Mouse (Mus musculus) cerebellum, adult 11-12 months (tissue): ENCODE results near the gene Mast1.
A peak's percentile ranks its signal among the peaks of the same experiment; 100 is the strongest.

Experiments used
- DNase-seq: peaks from one replicate; pipeline ENCODE4 v3.0.0; 2022

The Mast1 gene

GRCm38 (mm10) chr8:84936962-84937546 is at the start of gene Mast1:
TSS of gene Mast1 (minus strand) at chr8:84937359.
- DNase-seq, result peak; percentile 84

DNA sequence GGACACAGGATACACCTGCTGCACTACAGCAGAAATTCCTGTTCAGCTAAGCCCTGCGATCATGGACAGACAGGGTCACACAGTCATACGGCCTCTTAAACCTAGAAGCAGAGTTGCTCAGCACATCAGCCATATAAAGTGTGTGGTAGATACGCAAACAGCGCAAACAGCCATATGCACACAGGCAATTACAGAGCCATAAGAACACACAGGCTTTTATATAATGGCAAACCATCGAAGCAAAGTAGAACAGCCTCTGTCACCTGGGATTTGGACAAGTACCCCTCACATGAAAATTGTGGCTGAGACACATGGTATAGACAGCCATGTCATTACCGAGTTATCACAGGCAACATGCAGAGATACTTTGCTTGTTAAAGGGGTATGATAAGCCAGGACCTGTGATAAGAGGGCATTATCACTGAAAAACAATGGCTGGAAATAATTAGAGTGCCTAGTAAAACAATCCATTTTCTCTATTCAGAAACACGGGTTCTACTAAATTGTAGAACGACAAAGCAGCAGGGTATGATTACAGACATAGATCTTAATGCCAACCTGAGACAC is 49.3 kb upstream of the Mast1 start:
- DNase-seq, result no peak

DNA sequence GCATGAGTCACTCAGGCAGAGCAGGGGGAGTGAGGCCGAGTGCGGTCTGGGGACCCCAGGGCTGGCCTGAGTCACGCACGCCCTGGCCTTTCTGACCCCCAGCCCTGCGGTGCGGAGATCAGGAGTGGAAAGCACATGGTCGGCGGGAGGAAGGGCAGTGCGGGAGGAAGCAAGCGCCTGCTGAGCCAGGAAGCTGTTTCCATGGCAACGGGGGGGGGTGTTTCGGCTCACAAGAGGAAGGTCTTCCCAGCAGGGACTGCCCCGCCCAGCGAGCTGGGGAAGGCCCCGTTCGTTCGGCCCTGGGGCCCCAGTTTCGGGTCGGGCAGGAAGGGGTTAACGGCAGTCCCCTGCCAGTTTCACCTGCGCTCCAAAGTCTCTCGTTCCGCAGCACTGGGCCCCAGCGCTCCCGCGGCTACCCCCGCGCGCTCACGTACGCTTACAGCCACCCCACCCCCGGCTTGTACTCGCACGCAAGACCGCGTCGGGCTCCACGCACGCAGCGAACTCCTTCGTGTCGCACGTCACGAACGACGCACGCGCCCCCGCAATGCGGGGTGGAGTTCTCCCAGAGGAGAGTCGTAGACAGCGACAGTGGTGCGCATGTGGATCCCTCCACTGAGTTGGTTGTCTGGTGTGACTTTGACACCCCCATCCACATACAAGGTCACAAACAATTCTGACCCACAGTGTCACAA is 48.7 kb upstream of the Mast1 start:
- DNase-seq, result peak; percentile 94

DNA sequence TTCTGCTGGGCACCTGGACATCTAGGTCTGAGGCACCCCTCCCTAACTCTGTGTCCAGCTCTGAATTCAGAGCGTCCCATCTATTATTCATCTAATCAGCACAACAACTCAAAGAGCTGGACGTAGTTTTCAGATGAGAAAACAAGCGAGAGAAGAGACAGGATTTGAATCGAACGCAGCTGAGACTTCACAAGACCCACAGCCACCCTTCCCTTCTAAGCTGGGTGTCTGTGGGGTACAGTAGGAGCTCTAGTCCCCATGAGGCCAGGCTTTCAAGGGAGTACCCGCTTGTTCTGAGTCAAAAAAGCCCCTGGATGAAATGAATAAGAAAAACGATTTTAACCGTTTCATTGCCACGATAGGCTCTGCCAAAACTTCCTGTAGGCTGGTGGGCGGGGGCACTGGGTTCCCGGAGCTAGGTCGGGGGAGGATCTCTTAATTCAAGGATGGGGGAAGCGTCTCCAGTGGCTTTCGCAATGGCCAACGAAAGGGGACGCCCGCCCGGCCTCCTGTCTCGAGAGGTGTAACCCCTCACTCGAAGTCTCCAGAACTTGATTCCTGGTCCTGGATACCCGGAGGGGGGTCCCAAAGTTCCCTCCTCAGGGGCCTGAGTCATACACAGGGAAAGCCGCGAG is 48.0 kb upstream of the Mast1 start:
- no peak for DNase-seq

DNA sequence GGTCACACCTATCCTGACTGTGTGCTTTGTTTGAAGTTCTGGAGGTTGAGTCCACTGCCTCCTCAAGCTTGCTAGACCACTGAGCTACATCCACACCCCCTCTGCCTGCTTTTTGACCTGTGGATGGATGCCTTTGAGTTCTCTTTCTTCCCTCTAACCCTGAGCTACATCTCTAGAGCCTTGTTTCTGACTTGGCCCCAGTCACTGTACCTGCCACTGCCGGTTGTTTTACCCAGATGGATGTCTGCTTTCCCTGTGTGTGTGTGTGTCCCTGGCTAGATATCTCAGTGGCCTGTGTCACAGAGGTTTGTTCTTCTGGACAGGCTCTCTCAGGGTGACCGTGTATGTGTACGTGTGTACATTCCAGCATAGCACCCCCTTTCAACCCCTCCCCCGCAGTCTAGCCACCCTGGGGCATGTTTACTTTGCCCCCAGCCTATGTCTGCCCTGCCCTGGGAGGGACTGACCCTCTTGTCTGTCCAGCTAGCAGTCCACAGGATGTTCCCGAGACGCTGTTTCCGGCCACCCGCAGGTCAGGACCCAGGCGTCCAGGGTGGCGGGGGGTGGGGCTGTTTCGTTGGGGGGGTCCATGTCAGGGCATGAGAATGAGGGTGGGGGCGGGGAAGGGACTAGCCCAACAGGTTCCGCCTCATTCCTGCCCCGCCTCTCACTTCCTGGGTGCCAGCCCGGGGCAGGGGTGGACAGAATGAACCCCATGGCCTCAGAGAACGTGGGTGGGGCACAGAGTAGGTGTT is 47.3 kb upstream of the Mast1 start:
- DNase-seq, result peak; percentile 67

DNA sequence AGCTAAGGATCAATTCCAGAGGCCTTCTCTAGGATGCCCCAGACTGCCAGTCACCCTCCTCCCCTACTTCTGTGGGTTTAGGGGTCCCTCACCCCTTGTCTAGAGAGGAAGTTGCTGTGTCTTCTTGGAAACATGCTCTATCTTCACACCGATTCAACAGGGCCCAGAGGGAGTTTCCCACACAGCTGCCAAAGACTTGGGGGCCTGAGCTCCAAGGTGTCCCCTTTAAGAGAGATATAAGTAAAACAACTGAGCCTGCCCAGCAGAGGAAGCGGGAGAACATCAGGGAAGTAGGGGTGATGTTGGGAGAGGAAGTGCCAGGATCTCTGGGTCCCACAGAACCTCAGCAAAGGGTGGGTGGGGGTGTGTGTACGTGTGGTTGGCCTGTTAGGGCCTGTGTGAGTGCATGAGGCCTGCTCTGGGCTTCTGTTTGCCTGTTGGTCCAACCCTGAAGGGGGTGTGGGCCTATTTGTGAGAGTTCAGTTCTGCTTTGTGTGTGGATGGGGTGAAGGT is 45.4 kb upstream of the Mast1 start:
- peak; percentile 37 for DNase-seq

DNA sequence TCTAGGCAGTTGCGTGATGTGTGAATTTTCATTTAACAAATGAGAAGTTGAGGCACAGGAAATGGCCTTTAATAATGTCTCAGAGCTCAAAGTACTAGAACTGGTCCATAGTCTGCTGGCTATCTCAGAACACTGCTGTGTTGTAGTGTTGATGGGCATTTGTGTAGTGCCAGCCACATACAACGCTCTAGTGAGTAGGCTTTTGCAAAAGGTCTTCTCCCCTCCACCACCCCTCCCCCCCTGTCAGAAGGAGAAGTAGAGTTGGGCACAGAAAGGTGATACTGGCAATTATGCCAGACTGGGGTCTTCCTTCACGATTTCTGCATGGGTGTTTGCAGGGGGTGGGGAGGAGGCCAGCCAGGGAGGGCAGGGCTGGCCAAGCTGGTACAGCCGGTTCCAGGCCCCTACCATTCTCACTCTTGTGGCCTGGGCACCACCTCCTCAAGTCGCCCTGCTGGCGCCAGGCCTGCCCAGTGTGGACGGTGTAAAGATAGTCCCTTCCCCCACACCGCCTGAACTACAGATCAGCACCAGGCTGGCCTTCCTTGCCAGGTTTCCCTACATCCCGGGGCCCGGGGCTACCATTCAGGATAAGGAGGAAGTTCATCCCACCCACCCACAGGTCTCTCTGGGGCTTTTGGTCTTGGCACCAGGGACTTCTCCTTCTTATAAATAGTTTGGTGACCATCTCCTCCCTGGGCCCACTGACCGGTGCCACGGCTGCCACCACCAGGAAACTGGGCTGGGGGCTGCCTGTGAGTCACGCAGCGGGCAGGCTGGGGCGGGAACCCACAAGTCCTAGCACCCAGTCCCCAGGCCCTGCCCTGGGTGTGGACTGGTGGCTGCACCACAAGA is 44.7 kb upstream of the Mast1 start:
- peak; percentile 59 for DNase-seq

DNA sequence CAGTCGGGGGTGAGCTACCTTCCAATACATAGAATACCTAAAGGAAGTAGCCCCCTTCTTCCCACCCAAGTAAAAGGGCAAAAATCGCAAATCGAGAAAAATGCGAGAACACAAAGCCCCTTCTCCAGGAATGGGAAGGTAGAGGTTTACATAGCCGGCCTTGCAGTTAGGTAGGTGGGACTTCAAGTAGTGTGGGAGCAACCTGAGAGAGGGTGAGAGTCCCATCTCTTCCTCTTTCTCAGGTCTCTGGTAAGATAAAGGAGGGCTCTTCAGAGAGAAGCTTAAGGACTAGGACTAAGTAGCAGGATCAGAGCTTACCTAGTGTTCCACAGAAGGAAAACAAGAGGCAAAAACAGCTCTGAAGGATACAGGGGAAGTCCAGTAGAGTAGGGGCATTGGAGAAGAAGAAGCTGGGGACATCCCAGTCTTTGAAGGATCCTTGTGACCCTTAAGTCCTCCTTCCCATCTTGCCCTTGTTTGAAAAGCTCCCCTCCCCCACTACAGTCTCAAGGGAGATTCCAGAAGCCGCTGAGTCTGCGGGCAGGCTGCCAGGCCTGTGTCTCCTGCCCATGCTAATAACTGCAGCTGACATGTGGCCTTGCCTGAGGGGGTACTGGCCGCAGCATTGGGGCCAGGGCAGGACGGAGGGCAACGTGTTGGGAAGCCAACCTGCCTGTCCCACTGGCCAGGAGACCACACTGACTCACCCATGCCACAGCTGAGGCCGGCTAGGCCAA is 43.6 kb upstream of the Mast1 start:
- DNase-seq, result peak; percentile 76

DNA sequence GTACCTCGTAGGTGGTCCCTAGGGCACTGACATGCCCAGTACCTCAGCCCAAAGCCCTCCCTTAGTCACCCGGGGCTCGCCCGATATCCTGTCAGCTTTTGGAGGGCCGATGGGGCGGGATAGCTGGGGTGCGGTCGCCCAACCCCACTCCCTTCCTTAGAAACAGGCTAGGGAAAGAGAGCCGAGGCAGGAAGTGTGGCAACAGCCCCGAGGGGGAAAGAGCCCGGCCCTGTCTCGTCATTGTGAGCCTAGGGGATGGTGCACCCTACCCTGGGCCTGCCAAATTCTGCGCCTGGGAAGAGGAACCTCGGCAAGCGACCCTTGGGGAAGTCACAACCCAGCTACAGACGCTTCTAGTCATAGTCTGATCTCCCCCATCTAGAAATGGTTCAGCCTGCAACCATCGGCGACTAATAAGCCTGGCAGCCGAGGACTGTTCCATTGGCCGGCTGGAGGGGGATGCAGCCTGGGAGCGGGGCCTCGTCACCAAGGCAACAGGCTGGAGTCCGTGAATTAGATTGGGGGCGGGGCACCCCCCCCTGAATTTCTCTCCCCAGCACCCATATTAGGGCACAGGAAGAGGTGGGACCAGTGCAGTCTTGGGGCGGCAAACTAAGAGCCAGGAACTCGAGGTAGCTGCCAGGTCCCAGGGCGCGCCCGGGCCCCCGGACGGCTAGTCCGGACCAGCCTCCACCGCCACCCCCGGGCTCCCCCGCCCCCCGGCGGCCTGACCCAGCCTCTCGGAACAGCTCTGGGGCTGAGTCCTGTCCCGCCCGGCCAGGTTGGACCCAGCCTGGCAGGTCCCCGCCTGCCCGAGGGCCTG is 42.7 kb upstream of the Mast1 start:
- DNase-seq, result peak; percentile 90

- peak; percentile 93 for DNase-seq
These were observed 41.2 kb upstream of the Mast1 start, which contains the start of gene Junb for GRCm38 (mm10) chr8:84978248-84978940. TSS of gene Junb (minus strand) at chr8:84978718.

GRCm38 (mm10) chr8:84977435-84978247 is 40.5 kb upstream of the Mast1 start:
- DNase-seq, result peak; percentile 75

DNA sequence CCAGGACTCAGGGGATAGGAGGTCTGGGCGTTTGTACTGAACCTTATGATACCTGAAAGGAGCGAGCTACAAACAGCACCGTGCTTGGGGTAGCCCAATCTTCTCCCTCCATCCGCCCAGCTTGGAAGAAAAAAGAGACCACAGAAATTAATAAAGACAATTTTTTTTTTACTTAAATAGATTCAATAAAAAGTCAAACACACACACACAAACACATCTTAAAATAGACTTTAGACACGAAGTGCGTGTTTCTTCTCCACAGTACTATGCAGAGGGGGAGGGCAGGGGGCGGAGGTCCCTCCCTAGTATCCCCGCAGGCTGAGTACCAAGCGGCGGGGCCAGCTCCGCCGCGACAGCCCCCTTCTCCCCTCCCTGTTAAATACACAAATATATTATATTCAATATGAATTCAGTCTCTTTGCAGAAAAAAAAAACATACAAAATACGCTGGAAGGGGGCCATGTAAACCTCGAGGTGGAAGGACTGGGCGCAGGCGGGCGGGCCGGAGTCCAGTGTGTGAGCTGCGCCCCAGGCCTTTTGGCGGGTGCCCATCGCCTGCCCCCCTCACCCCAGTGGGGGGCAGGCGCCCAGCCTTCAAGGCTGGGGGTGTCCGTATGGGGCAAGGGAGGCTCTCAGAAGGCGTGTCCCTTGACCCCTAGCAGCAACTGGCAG is 39.7 kb upstream of the Mast1 start:
- DNase-seq, result peak; percentile 77

DNA sequence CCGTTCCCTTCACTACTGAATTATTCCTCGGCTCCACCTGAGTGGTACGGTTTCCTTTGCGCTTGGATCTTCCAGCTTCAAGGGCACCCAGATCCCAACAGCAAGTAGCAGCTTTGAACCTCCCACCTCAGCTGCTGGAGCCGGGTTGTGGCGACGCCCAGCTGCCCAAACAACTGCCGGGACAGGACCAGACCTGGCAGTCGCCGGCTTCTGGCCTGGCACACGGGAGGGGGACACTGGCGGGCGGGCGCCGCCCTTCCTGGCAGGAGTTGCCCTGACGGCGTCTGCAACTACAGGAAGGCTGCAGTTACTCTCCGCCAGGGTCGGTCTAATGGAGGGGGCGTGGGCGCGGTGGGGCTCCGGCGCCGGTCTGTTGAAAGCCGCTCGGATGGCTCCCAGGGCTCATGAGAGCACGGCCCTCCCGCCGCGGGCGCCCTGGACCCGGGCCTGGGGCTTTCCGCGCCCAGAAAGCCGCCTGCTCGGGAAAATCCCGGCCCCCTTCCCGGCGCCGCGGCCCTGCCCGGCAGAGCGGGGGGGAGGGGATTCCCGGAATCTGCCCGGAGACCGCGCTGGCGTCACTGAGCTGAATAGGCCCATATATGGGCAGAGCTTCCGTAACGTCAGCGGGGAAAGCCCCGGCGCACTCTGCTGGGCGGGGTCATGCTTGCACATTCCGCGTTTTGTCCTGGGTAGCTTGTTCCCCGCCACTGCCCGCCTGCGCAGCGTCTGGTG is 39.0 kb upstream of the Mast1 start:
- DNase-seq, result peak; percentile 94

- DNase-seq, result peak; percentile 60
These were observed 38.3 kb upstream of the Mast1 start for GRCm38 (mm10) chr8:84975434-84975833.

- no peak for DNase-seq
These were observed 37.5 kb upstream of the Mast1 start for GRCm38 (mm10) chr8:84974543-84975142.

DNA sequence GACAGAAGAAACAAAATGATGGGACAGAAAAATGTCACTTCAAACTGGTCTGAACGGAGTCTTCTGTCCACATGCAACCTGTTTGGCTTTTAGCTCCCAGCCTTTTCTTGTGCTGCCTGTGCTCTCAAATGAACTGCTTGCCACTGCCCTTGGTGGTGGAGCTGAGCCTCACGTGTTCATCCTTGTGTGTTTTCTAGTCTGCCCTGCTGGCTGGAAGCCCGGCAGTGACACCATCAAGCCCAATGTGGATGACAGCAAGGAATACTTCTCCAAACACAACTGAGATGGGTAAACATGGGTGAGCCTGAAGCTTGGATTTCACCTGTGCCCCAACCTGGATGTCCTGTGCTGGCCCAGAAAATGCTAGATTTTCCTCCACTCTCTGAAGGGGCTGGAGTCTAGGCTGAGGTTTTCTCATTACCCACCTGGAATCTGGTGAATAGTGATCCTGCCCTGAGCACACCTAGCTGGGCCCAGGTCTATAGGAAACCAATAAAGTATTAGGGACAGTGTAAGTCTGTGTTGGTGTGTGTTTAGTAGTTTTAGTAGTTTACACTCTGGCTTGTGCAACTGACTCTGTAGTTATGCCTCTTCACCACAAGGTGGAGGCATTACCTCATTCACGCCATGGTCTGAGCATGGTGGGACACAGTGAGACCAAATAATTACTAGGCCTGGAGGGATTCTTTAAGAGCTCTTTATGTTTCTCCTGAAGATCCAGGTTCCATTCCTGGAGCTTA is 36.8 kb upstream of the Mast1 start:
- no peak for DNase-seq
